In the genomic region with DNA sequence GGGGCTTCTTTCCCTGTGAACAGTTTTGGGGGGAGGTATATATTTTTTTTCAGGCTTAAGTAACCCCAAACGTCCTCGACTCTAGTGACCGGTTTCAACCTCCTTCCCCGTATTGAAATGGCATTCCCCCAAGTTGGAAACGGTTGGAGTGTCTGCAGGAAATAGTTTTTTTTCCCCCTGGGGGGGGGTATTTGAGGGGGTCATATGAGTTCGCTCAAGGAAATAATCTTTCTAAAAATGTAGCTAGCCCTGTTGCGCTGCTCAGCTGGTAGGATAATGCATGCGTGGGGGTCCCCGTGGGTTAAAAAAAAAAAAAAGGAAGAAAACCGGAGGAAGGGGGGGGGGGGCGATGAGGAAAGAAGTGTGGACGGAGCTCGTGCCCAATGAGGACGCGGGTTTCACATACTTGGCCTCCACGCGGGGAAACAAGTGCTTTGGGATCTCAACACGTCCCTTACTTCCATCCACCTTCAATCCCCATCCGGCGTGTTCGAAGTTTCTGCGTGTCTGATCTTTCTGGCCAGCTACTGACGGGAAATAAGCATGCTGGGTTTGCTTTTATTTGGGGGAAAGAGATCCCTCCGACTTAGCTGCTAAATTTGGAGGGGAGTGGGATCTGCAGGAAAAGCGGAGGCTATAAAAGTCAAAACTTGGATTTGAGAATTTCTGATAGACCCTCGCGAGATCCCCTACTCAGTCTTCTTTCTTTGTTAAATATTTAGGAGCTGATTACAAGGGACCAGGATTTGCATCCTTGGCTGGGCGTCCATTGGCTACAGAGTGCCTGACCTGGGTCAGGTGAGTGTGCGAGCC, we compare ENCODE assay signal across 8 mouse cellular contexts. TPM values are rescaled to one million over a fixed set of nuclear protein-coding genes. Genes with fewer than 3 reads are reported as not detected.
DNase-seq lines count a peak whose midpoint lies in the region; ATAC-seq and TF ChIP-seq lines count a peak whose summit lies in the region.

No protein-coding gene starts in this region.

- peak overlapping the region; percentile 86 for H3K9ac ChIP-seq in heart, embryonic 12.5 days
- H3K9ac ChIP-seq in limb, embryonic 13.5 days, result peak overlapping the region; percentile 76
- H3K9ac ChIP-seq in midbrain, postnatal 0 days (replicated peaks; ENCODE audit: low read length, poor library complexity, severe bottlenecking), result peak overlapping the region; percentile 52

- TF ChIP-seq CTCF in left cerebral cortex, adult 2 months (IDR thresholded peaks at IDR 0.05), result no peak
- no peak for TF ChIP-seq CTCF in midbrain, postnatal 0 days (IDR thresholded peaks at IDR 0.05)

- peak overlapping the region; percentile 93 for H3K4me3 ChIP-seq in left cerebral cortex, adult 2 months
- H3K4me3 ChIP-seq in heart, embryonic 12.5 days, result peak overlapping the region; percentile 90
- peak overlapping the region; percentile 77 for H3K4me3 ChIP-seq in limb, embryonic 13.5 days
- H3K4me3 ChIP-seq in midbrain, postnatal 0 days (ENCODE audit: low read depth, low read length), result peak overlapping the region; percentile 63

- peaks cover 36% of the 10 kb centered on the region for H3K4me1 ChIP-seq in heart, embryonic 12.5 days (replicated peaks)
- peaks cover 23% of the 10 kb centered on the region for H3K4me1 ChIP-seq in limb, embryonic 13.5 days
- H3K4me1 ChIP-seq in midbrain, postnatal 0 days (ENCODE audit: insufficient read depth, low read length), result no peaks in the 10 kb centered on the region; the same call in 1 of the 2 replicates

- H3K27me3 ChIP-seq in heart, embryonic 12.5 days (replicated peaks), result no peaks in the 10 kb centered on the region
- H3K27me3 ChIP-seq in limb, embryonic 13.5 days, result no peaks in the 10 kb centered on the region
- no peaks in the 10 kb centered on the region for H3K27me3 ChIP-seq in midbrain, postnatal 0 days (ENCODE audit: insufficient read depth, low read length)

- ATAC-seq in heart, embryonic 12.5 days (ENCODE audit: insufficient number of reproducible peaks, low FRiP score), result no peak
- no peak; the same call in 1 of the 2 replicates for ATAC-seq in limb, embryonic 13.5 days (ENCODE audit: low FRiP score, low read depth)
- peak; percentile 0; the same call in 1 of the 2 replicates for ATAC-seq in midbrain, postnatal 0 days (ENCODE audit: low FRiP score)

- H3K4me2 ChIP-seq in heart, embryonic 12.5 days, result peak overlapping the region; percentile 74
- peak overlapping the region; percentile 82 for H3K4me2 ChIP-seq in limb, embryonic 13.5 days (replicated peaks)
- H3K4me2 ChIP-seq in midbrain, postnatal 0 days (ENCODE audit: low read depth, low read length, poor library complexity, severe bottlenecking), result peak overlapping the region; percentile 94

- H3K36me3 ChIP-seq in heart, embryonic 12.5 days, result peaks cover 12% of the 10 kb centered on the region
- H3K36me3 ChIP-seq in limb, embryonic 13.5 days, result no peaks in the 10 kb centered on the region
- H3K36me3 ChIP-seq in midbrain, postnatal 0 days (ENCODE audit: insufficient read depth, low read length), result no peaks in the 10 kb centered on the region

- peak overlapping the region; percentile 81 for H3K27ac ChIP-seq in left cerebral cortex, adult 2 months
- peak overlapping the region; percentile 76; the same call in 1 of the 2 replicates for H3K27ac ChIP-seq in heart, embryonic 12.5 days (ENCODE audit: poor library complexity, severe bottlenecking)
- H3K27ac ChIP-seq in limb, embryonic 13.5 days, result peak overlapping the region; percentile 55; the same call in 1 of the 2 replicates
- no peak overlapping the region for H3K27ac ChIP-seq in midbrain, postnatal 0 days (ENCODE audit: low read depth, low read length)

- under 1% methylated on average over 28 of the region's 29 CpGs for WGBS in heart, embryonic 12.5 days
- under 1% methylated on average over 28 of the region's 29 CpGs for WGBS in limb, embryonic 13.5 days
- under 1% methylated on average over 29 of the region's 29 CpGs for WGBS in midbrain, postnatal 0 days

- no peaks in the 10 kb centered on the region for H3K9me3 ChIP-seq in heart, embryonic 12.5 days (replicated peaks)
- no peaks in the 10 kb centered on the region for H3K9me3 ChIP-seq in limb, embryonic 13.5 days
- H3K9me3 ChIP-seq in midbrain, postnatal 0 days (ENCODE audit: low read length), result no peaks in the 10 kb centered on the region

- intact Hi-C loops in left cerebral cortex, adult 2 months (cut with DNase I), result loop anchor here (2.0 to 5.0 kb wide), 5 partner anchors 27 to 194 kb away; no protein-coding TSS in a partner anchor
- intact Hi-C loops in left cerebral cortex, postnatal 36 days (cut with DNase I), result loop anchor here (2.0 kb wide), 1 partner anchor 29 kb away; the partner anchor contains the start of gene Sumf1

- no peak for DNase-seq in left cerebral cortex, adult 2 months (ENCODE audit: extremely low spot score in 1 of 2, low spot score in 2 of 2)
- no peak for DNase-seq in left cerebral cortex, postnatal 36 days (ENCODE audit: low spot score in 2 of 2)
- peak; percentile 15 for DNase-seq in cerebellum, adult 8-10 months
- no peak for DNase-seq in midbrain, postnatal 0 days (ENCODE audit: low spot score)
- DNase-seq in frontal cortex, postnatal 10 days (ENCODE audit: low spot score in 2 of 2), result no peak
- DNase-seq in frontal cortex, adult 2 months (ENCODE audit: extremely low spot score in 1 of 2, low spot score in 1 of 2), result no peak

RNA-seq across cellular contexts. Expression of gene Itpr1, which starts 0.8 kb away (rescaled TPM):
- 100 to 1,000 TPM; 459 to 480 TPM for total RNA-seq in left cerebral cortex, adult 2 months (2021)
- 100 to 1,000 TPM; 410 to 414 TPM for total RNA-seq in left cerebral cortex, postnatal 36 days (2021)
- polyA plus RNA-seq in heart, embryonic 12.5 days (2016; fragmentation: Nextera tagmentation; extraction: Ambion mirVana), result 22.0 and 22.7 TPM in 2 replicates
- polyA plus RNA-seq in limb, embryonic 13.5 days (2015; fragmentation: Nextera tagmentation; extraction: Ambion mirVana), result 9.4 and 10.8 TPM in 2 replicates
- 16.7 and 23.2 TPM in 2 replicates for total RNA-seq in midbrain, postnatal 0 days (2014; rRNA removed)
- 2.4 and 3.3 TPM in 2 replicates for polyA plus RNA-seq in midbrain, postnatal 0 days (2015; fragmentation: Nextera tagmentation; extraction: Ambion mirVana)
- polyA plus RNA-seq in frontal cortex, adult 2 months (2012; rRNA removed), result 113 and 128 TPM in 2 replicates

RNA-seq across cellular contexts. Expression of gene Sumf1, which starts 28.3 kb away (rescaled TPM):
- total RNA-seq in left cerebral cortex, adult 2 months (2021), result 10 to 100 TPM; 22.4 to 24.1 TPM
- 10 to 100 TPM; 22.1 to 24.5 TPM for total RNA-seq in left cerebral cortex, postnatal 36 days (2021)
- polyA plus RNA-seq in heart, embryonic 12.5 days (2016; fragmentation: Nextera tagmentation; extraction: Ambion mirVana), result 24.6 and 25.2 TPM in 2 replicates
- 22.4 and 23.6 TPM in 2 replicates for polyA plus RNA-seq in limb, embryonic 13.5 days (2015; fragmentation: Nextera tagmentation; extraction: Ambion mirVana)
- 18.1 and 23.0 TPM in 2 replicates for total RNA-seq in midbrain, postnatal 0 days (2014; rRNA removed)
- 12.3 and 13.7 TPM in 2 replicates for polyA plus RNA-seq in midbrain, postnatal 0 days (2015; fragmentation: Nextera tagmentation; extraction: Ambion mirVana)
- polyA plus RNA-seq in frontal cortex, adult 2 months (2012; rRNA removed), result 15.9 and 18.7 TPM in 2 replicates
